Mouse (Mus musculus) ES-E14 (cell line): ENCODE data around the gene Arl16.

Experiments used
- HCFC1 ChIP-seq: IDR thresholded peaks from 2 replicates; pipeline ENCODE4 v1.6.1; 2012; ENCODE audit warnings: low read length, inconsistent platforms, borderline replicate concordance; ENCODE audit not compliant: insufficient read depth
- MAFK ChIP-seq: IDR thresholded peaks from 2 replicates; pipeline ENCODE4 v1.6.1; 2014; ENCODE audit warnings: mild to moderate bottlenecking, low read depth, low read length, inconsistent platforms; ENCODE audit not compliant: insufficient read depth

DNA sequence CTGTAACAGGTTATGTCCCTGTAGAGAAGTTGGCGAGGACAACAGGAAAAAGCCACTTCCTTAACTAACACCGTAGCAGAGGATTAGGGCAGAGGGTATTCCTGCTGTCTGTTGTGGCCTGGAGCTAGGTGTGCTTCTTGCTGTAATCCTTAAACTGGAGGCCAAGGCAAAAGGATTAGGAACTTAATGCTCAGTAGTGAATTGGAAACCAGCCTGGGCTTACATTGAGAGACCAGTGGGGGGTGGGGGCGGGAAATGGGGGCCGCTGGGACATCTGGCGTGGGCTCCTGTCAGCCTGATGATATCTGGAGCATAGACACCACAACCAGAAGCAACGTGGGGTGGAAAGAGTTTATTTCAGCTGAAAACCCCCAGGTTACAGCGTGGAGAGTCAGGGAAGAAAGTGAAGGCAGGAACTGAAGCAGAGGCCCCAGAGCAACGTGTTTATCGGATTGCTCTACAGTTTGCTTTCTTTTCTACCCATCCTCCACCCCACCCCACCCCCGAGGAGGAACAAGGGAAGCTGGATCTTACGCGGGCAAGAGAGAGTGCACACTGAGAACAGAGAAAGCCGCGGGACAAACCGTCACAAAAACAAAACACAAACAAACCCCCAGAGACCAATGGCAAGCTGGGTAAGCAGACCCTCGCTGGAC lies 43.1 kb upstream of the Arl16 start:
- TF ChIP-seq MAFK (no peak), HCFC1 (no peak)
